Mouse (Mus musculus) adrenal gland, postnatal 25 days (tissue): ENCODE results near the gene Gm884. TPM values are rescaled to one million over a fixed set of nuclear protein-coding genes. Genes with fewer than 3 reads are reported as not detected.
A peak's percentile ranks its signal among the peaks of the same experiment; 100 is the strongest.

Experiments
- DNase-seq: peaks from one replicate; pipeline ENCODE4 v3.0.0; 2021; ENCODE audit warnings: mixed read lengths
- long read RNA-seq: library from polyadenylated mRNA; stranded (forward); transcript quantifications from one replicate; pipeline ENCODE4 v2.0.0, GENCODE M21; 2021
- total RNA-seq: library from RNA; stranded (reverse); gene quantifications from 2 replicates; pipeline ENCODE4 v1.2.3, GENCODE M21; 2021

Gene Gm884
- total RNA-seq = not detected in 2 replicates
- long read RNA-seq = 0 reads

DNA sequence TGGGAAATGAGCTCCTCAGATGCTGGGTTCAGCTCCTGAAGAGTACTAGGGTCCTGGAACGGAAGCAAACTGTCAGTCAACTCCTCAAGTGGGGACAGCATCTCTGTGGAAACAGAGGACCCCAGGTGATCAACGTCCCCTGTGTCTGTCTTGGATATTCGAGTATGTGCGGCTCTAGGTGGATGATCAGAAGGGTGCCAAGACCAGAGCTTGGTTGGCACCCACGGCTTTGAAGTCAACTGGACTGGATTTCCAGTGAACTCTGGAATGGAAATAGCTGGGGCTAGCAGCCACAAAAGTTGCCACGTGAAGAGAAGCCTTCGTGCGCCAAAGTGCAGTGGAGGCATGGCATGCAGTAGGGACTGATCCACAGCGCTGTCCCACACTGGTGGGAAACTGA is at the start of gene Gm884:
Gene Gm884 (minus strand): TSS at position 101 of the 400 bp plus-strand sequence.
- no peak for DNase-seq

DNA sequence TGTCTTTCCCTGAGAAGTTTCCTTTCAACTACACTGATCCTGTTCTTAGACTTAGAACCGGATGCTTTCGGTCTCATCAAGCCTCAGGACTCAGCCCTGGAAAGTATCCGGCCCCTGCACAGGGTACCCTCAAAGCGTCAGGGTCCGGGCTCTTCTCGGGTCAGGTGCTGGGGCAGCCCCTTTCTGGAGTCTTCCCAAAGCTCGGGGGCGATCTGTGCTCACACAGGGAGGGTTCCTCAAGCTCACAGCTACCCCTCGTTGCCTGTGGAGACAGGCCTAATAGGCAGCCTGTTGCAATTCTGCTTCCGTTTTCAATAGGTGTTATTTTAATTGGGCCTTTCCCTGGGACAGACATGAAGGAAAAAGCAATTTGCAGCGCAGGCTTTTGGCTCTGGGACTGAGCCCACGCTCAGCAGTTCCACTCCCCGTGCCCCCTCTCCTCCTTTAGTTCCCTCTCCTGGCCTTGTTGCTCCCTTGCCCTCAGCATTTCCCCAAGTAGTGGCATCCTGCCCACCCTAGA is 46.0 kb upstream of the Gm884 start:
- DNase-seq = no peak

DNA sequence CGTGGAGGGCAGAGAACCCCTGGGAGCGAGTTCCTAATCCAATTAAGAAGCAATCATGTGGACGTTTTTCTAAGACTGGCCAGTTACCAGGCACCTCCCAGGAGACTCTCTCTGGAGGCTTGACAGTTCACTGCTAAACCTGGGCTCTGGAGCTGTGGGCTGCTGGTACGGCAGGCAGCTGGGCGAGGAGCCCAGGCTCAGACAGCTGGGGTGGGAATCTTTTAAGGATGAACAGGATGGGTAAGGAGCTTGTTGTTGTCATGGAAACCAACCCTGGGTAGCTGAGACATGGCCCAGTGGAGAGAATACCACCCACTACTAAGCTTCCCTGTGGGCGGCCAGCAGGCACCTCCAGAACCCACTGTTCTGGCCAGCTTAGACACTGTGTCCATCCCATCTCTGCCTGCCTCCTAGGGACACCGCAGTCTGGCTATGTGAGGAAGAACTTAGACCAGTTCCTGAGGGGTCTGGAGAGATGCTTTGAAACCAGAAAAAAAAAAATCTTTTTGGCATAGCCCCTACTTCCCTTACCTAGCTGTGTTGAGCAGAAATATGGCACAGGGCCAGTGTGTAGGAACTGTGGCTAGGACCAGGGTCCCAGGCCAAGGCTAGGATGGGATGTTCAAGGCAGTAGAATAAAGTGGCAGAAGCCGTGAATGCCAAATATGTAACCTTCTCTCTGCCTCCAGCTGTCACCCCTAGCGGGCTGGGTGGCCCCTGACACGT is 45.4 kb upstream of the Gm884 start:
- peak; percentile 16 for DNase-seq

DNA sequence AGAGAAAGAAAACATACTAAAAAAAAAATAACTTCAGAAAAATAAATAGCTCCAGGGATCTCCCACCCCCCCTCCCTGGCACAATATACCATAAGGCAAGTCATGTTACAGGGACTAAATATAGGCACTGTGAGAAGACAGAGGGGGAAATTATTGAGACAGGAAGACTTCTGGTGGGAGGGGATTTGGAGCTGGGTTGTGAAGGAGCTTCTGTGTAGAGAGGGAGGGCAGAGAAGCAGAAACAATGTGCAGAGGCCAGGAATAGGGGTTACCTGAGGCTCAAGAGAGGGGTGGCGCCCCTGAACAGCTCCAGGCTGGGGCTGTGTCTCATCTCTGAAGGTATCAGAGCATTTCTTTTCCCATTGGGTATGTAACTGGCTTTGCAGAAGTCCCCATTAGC is 44.8 kb upstream of the Gm884 start:
- no peak for DNase-seq

DNA sequence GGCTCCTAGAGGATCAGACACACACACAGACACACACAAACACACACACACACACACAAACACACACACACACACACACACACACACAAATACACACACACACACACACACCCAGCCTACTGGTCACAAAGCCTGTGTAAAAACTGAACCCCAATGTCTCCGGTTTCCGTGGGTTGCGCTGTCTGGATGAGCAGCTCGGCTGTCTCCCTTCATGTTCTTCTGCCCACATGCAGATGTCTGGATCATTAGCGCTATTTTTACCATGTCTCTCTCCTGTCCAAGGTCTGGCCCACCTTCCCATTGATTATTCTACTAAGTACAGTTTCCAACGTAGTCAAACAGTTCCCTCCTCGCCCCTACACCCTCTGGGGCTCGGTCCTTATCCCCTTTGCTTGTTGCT is 42.2 kb upstream of the Gm884 start:
- no peak for DNase-seq

DNA sequence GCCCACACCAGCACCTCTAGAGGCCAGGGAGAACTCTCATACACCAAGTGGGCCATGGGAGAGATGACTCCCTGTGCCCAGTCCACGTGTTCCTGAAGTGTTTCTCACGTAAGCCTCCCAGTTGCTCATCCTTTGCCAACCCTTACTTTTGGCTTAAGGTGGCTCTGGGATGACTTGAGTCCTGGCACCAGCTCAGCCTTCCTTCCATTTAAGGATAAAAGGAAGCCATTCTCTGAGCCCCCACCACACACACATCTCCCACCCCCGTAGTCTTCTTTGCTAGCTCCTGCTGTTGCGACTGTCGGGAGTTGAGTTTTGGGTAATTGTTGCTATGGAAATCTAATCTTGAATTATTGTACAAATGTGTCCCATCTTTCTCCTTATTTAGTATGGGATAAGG is 41.6 kb upstream of the Gm884 start:
- no peak for DNase-seq

DNA sequence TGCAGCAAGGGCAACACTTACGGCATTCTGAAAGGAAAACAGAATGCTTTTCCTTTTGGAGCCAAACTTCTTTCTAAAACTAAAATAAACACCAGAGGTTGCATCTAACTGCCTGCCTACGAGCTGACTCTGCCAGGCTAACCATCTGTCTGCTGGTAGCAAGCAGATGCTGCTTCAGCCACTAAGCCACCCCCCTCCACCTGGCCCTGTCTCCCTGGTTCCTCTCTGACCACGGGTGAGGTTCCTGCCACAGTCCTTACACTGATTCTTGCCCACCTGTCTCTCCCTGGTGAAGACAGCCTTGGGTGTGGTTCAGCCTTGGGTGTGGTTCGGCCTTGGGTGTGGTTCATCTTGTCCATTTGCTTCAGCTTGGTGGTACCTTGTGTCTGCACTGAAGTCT is 40.9 kb upstream of the Gm884 start:
- DNase-seq = no peak

DNA sequence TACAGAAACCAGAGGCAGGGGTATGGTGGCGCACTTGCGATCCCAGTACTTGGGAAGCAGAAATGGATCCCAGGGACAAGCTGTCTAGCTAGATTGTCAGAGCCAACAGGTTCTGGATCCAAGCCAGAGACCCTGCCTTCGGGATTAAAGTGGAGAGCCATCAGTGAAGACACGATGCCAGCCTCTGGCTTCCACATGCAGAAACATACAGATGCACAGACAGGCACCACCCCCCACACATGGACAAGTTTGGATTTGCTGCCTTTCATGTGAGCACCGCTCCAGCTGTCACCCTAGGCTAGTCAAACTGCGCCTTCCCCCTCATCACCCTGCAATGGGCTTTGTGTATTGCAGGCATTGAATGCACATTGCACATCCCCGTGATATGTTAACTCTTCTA is 37.2 kb upstream of the Gm884 start:
- no peak for DNase-seq

DNA sequence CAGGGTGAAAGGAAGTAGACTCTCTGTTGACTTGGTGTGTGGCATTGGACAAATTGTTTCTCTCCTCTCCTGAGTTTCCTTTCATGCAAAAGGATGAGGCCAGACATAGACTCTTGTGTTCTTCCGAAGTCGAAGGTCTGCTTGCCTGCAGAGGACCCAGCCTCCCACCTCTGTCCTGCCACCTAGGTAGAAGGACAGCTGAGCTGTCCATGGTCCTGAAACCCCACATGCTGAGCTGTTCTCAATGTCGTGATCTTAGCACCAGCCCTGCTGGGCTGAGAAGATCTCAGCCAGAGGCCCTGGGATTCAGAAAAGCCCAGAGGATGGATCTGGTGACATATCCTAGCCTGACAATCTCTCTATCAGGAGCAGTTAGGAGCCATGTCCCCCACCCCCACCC is 35.6 kb upstream of the Gm884 start:
- DNase-seq = peak; percentile 63

DNA sequence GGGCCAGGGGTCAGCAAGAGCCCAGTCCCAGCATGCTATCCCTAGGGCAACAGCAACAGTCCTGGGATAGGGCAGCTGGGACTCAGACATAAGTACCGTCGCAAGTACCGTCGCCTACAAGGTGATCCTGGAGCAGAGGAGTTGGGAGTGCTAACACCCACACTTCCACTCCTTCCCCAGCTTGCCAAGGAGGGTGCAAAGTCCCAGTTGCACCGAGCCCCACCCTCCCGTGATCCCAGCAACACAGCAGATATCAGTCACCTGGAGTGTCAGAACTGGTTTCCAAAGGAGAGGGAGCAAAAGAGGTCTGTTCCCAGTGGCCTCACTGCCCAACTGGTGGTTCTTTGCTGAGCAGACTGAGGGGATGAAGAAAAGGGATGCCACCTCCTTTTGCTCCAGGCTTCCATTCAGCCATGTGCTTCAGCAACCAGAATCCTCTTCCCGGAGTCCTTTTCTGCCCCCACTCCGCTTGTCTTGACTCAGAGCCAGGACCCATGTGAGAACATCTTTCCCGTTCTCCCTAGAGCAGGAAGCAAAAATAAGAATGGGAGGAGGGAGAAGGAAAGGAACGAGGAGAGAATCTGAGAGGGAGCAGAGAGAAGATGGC is 32.5 kb upstream of the Gm884 start:
- DNase-seq = no peak

DNA sequence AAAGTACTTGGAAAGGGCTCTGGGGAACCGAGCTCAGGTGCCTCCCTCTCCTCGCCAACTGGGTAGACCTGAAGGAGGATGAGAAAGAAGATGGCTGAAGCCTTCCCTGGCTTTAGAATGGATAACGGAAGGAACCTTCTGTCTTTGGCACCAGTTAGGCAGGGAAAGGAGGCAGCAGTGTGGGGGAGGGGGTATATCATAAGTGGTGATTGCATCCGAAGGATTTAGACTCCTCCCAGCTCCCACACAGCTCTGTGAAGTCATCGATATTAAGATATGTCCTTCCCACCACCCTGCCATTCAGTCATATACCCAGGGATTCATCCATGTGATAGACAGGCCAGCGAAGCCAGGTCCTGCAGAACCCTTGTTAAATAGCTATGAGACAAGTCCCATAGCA is 30.5 kb upstream of the Gm884 start:
- DNase-seq = no peak

DNA sequence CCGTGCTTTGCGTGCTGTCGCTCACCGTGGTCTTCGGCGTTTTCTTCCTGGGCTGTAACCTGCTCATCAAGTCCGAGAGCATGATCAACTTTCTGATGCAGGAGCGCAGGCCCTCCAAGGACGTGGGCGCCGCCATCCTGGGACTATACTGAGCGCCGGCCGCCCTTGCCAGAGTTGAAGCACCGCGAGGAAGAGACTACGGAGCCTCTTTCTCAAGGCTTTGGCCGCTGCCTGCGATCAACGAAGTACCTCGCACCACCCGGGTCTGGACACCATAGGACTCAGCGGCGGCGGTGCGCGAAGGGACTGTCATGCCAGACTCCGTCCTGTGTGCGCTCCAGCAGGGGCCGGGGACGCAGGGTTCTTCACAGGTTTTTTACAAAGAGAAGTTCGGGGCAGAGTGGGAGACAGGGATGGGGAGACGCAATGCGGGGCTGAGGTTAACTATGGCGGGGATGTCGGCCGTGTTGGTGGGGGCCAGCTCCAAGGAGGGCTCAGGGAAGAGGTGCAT is 29.1 kb upstream of the Gm884 start:
- DNase-seq = no peak

DNA sequence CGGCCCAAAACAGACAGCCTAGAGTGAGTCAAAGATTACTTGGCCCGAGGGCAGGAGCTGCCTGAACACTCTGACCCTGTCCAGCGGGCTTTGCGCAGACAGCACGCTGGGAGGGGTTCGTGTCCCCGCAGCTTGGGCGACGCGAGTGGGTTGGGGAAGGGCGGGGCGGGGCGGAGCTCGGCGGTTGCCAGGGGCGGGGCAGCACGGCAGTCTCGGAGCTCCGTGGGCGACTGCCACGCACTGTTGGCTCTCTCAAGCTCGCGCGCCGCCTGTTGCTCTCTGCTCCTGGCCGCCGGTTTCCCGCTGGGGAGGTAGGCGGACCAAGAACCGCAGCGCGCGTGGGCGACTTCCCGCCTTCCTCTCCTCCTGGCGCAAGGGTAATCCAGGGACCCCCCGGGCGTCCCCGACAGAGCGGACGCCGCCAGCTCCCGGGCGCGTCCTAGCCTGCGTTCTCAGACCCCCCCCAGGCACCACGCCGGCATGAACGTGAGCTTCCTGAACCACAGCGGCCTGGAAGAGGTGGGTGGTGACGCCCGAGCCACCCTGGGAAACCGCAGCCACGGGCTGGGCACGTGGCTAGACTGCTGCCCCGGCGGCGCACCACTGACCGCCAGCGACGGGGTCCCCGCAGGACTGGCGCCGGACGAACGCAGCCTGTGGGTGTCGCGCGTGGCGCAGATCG is 28.5 kb upstream of the Gm884 start, which contains the start of gene Rprml:
Gene Rprml (plus strand): TSS at position 270 of the 682 bp plus-strand sequence.
- DNase-seq = peak; percentile 20

DNA sequence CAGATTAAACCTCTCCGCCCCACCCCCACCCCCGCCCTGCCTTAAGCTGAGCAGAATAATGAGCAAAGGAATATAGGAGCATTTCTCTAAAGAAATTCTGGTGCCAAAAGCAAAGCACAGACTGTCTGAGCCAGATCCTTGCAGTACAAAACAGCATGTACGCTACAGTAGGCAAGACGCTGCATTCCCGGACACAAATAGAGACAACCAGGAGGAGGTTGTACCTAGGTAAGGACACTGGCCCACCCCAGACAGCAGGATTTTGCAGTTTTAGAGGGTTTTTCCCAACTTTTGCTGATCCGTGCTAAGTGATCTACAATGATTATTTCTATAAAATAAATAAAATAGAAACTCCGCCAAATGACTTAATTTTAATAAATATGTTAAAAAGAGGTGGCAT is 27.7 kb upstream of the Gm884 start:
- no peak for DNase-seq

DNA sequence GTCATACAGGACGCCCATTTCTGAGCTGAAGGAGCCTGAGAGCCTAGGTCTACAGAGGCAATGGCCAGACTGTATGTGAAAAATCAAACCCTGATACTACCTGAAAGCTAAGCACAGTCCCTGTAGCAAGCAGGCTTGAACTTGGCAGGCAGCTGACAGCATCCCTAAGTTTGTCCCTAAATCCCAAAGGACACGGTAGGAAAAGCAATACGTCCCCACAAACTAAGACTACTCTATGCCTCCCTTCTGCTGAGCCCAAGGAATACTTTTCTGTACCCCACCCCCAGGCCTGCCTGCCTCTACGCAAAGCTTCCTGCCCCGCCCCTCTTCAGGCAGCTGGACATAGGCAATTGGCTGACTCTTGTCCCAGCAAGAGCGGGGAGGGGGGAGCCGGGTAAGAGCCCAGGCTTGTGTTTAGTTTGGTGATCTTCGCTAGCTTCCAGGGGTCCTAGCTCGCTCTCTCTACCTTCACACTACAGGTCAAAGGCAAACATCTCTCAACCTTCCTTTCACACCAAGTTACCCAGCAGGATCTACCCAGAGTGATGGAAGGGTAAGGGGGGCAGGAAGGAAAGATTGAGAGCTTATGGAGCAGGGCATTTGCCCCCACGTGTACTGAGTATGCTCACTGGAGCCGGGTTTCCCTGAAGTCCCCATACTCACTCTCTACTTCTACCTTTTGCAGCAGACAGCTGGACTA is 27.1 kb upstream of the Gm884 start:
- no peak for DNase-seq

DNA sequence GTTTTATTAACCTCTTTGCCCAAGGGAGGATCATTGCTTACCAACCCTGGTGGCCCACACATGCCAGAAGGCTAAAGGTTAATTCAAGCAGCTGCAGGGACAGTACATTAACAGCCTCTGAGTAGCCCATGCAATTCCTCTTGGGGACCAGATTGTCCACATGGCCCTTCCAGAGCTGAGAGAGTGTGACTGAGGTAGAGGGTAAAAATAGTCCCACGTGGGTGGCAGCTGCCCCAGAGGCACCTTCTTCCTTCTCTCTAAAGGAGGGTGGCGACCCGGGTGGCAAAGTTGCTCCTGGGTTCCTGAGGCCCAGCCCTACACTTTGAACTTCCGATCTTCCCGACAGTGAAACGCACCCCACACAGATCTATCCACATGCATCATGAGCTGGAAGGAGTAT is 25.4 kb upstream of the Gm884 start:
- no peak for DNase-seq

DNA sequence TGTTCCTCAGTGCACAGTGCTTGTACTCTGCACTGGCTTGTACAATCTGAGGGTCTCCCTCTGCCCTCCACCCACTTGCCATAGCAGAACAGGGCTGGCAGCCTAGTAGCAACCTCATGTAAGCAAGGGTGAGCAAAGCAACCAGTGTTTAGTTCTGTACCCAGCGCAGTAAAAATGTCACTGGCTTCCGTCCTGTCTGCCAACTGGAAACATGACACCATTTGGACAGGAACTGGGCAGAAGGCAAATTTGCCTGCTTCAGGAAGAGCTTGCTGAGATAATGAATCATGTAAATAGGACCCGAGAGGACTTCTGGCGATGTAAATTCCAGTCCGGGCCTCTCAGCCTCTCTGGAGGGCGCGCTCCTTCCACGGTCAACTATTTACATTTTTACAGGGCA is 24.8 kb upstream of the Gm884 start:
- no peak for DNase-seq

DNA sequence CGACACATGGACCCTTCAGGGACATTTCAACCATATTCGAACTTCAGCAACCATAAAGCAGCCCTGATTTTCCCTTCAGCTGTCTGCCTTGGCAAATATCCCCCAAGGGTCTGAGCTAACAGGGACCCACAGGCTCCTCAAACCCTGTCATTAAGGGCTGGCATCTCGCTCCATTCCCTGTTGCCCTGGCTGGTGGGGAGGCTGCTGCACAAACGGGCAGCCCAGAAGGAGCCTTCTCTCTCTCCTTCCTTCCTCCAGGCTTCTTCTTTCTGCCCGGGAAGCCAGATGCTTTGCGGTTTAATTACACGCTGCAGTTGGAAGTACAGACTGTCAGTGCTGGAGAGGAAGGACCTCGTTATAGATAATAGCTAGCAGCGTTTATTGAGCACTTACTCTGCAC is 22.3 kb upstream of the Gm884 start:
- no peak for DNase-seq

DNA sequence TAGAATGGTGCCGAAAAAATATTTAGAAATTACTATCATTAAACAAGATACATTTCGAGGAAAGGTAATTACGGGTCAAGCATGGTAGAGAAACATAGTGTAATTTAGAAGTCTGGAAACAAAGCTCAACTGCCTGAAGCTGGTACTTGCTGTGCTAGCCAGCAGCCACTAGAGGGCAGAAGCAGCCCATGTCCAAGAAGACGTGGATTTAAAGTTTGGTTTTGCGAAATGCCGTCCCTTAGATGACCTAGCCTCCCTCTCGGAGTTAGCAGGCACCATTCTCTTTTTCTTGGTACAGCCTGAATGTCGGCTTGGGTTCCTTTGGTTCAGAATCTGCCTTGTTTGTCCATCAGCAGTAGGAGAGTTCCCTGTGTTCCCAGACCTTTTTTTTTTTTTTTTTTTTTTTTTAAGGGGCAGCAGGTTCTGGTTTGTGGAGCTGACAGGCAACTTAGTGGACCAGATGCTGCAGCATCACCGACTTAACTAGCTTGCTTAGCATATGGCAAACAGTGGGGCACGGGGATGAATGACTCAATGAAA is 18.5 kb upstream of the Gm884 start:
- peak; percentile 63 for DNase-seq

DNA sequence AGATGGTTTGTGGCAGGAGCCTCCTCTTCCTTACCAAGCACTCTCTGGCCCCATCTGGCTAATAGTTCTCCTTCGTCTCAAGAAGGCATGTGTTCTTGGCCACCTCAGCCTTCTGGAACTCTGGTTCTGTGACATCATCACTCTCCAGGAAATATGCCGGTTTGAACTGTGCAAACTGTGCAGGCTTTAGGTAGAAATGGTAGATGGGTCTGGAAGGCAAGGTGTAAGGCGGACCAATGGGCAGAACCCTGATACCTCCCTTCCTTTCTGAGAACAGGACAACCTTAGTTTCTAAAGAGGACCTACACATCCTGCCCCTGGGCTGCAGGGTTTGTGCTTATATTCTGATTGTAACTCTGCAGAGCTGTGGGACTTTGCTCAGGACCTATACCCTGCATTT is 17.9 kb upstream of the Gm884 start, which contains the start of gene Lyzl6:
Gene Lyzl6 (minus strand): TSS at position 101 of the 400 bp plus-strand sequence.
- DNase-seq = no peak

DNA sequence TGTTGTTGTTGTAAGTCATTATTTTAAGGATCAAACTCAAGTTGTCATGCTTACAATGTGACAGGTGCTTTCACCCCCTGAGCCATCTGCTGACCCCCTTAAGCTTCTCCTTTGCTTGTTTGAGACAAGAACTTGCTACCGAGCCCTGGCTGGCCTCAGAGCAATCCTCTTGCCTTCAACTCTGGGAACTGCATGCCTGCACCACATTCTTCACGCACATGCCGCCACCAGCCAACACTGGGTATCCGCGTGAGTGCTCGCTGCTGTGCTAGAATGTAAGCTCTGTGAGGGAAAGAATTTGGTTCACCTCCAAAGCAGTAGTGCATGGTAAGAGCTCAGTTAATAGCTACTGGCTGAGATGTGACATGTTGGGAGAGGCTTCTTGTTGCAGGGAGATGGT is 15.3 kb upstream of the Gm884 start:
- no peak for DNase-seq

DNA sequence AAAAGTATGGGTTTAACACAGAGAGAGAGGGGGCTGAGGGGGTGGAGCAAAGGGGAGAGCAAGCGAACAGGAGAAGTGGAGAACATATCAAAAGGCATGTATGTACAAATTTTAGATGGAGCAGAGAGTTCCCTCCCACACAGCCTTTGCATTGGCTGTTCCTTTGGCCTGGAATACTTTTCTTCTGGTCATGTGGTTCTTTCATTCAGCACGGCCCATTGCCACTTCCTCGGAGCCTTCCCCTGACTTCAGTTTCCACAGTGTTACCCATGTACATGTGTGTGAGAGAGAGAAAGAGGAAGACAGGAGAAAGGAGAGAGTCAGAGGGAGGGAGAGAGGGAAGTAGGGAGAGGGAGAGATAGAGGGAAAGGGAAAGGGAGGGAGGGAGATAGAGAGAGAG is 14.5 kb upstream of the Gm884 start:
- DNase-seq = no peak
